Mouse (Mus musculus): ENCODE data around the gene Ndufs4.

Ndufs4 gene

GRCm38 (mm10) chr13:114388211-114388965, at the start of gene Ndufs4:
Gene Ndufs4 (minus strand): TSS chr13:114388258.
- DNase-seq: no peak

GRCm38 (mm10) chr13:114432491-114432890, 44.4 kb upstream of the Ndufs4 start:
- DNase-seq: no peak

DNA sequence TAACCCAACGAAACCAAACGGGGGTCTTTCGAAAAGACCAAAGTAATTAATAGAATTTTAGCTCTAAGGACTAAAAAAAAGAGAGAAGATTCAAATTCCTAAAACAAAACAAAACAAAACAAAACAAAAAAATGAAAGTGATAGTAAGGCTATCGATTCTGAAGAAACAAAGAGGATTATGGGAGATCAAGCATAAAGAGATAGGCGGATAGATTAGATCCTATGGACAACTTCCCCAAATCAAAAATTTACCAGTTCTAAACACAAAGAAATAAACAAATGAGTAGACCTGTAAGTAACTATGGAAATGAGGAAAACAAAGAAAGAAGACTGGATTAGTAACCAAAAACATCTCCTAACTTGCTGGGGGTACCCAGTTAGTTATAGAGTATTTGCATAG, 37.2 kb upstream of the Ndufs4 start:
- no peak for DNase-seq

DNA sequence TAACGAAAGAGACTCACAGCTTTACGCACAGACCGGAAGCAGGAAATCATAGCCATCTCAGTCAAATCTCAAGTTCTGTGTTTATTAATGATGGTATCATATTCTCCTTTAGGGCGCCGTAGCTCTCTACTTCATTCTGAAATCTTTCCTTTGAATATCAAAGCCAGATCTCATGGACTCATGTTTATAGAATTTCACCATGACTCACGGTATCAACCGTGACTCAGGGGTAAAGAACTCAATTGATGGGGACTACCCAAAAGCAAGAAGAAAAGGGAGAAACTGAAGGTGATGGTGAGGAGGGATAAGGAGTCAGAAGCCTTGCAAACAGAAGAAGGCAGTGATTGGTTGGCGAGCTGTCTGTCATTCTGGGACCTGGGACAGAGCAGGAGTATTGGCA, 32.2 kb upstream of the Ndufs4 start:
- DNase-seq: no peak

DNA sequence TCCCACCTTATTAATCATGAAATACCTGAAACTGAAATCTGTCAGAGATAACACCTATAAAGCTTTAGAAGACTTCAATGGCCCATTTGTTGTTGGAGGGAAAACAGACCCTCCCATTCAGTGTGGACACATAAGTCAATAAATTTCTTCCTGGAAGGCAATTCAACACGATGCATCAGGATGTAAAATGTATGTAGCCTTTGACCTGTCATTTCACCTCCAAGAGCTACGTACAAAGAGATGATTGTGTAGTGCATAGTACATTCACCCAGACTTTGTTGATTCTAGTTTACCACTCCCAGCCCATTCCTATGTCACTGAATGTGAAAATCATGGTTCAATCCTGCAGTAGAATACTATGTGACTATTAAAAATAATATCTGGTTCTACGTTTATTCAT, 31.3 kb upstream of the Ndufs4 start:
- no peak for DNase-seq

- no peak for DNase-seq
These were observed 24.3 kb upstream of the Ndufs4 start for GRCm38 (mm10) chr13:114412326-114412725.

- DNase-seq: no peak
These were observed 18.8 kb upstream of the Ndufs4 start for GRCm38 (mm10) chr13:114406866-114407265.

GRCm38 (mm10) chr13:114406424-114406823, 18.4 kb upstream of the Ndufs4 start:
- no peak for DNase-seq

- DNase-seq: no peak
These were observed 17.1 kb upstream of the Ndufs4 start for GRCm38 (mm10) chr13:114405100-114405715.

DNA sequence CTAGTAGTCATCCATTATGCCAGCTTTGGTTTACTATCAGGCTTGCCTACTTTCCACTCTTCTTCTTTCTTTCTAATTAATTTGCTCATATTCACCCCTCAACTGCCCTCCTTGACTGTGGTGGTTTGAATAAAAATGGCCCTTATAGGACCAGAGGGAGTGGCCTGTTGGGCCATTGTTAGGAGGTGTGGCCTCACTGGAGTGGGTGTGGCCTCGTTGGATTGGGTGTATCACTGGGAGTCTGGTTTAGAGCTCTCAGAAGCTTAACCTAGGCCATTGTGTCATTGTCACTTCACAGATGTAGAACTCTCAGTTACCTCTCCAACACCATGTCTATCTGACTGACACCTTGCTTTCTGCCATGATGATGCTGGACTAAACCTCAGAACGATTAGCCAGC, 10.8 kb upstream of the Ndufs4 start:
- DNase-seq: no peak

DNA sequence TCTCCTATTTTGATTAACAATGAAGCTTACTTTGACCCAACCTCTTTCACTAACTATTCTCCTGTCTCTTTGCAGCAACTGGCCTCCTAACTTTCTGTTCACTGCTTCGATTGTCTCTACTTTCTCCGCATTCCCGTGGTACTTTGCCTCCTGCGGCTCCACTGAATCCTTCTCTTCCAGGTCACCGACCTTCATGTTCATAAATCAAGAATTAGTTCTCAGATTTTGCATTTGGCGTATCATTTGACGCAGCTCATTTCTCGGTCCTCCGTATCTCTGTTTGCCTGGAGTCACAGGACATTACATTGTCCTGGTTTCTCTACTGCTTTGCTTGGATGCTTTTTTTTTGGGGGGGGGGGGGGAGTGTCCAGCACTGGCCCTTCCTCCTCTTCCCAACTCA, 9.2 kb upstream of the Ndufs4 start:
- no peak for DNase-seq

GRCm38 (mm10) chr13:114396863-114397262, 8.8 kb upstream of the Ndufs4 start:
- DNase-seq: no peak

GRCm38 (mm10) chr13:114394784-114395183, 6.7 kb upstream of the Ndufs4 start:
- DNase-seq: no peak

DNA sequence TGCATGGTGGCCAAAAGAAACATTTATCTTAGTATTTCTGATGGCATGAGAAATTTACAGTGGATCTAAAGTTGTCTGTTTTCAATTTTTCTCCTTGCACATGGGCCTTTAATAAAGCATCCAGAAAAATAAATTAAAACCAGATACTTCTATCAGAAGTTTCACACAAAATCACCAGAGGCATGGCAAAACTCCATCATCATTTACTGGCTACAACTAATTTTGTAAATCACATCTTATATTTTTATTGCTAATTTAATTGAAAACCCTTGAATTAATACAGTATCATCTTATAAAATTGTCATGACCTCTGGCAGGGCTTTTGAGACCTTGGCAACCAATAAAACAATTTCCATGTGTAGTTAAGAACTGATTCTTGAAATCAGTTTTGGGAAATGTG, 4.4 kb upstream of the Ndufs4 start:
- DNase-seq: no peak

- DNase-seq: peak; percentile 93 to 98
These were observed 412 bp downstream of the Ndufs4 start for GRCm38 (mm10) chr13:114387521-114388171.

DNA sequence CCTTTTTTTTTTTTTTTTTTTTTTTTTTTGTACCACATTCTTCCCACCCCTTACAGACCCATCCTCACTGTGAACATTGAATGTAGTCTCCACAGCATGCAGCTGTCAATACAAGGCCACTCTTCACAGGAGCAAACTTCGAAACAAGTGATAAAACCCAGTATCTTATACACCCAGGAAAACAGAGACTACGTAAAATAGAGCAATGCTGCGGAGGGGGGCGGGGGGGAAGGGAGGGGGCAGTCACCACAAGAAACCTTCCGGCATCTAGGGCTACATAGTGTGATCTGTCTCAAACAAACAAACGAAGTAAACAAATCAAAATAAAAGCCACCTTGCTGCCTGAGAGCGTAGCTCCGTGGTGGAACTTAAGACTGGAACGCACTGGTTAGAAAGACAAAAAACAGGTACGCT, 977 bp downstream of the Ndufs4 start:
- no peak for DNase-seq

DNA sequence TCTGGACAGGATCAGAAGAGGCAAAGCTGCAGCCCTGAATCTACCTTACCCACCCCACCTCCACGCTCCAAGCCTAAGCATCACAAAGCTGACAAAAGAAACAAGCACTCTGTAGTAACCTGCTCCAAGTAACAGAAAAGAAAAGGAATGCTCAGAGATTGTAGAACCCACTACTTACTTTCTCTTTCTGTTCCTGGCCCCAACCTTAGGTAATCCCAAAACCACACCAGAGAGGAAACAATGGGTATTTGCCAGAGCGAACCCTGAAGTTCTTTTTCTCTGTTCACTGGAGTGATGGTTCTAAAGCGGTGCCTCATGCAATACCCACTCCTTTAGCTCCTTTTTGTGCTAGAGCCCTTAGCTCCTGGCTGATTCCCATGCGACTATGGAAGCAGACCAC, 11.5 kb downstream of the Ndufs4 start:
- no peak for DNase-seq

DNA sequence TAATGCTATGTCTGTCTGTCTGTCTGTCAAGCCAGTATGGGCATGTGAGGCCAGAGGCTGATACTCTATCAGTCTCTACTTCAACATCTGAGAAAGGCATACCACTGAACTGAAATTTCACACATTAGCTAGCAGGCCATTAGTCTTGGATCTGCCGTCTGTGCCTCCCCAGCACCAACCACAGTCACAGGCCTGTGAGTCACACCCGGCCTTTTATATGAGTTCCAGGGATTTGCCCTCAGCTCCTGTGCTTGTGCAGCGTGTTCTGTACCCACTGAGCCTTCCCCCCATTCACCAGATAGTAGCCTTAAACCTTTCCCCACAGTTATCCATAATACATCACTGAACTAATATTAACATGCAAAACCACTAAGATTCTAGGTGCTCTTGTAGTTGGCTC, 26.0 kb downstream of the Ndufs4 start:
- no peak for DNase-seq

DNA sequence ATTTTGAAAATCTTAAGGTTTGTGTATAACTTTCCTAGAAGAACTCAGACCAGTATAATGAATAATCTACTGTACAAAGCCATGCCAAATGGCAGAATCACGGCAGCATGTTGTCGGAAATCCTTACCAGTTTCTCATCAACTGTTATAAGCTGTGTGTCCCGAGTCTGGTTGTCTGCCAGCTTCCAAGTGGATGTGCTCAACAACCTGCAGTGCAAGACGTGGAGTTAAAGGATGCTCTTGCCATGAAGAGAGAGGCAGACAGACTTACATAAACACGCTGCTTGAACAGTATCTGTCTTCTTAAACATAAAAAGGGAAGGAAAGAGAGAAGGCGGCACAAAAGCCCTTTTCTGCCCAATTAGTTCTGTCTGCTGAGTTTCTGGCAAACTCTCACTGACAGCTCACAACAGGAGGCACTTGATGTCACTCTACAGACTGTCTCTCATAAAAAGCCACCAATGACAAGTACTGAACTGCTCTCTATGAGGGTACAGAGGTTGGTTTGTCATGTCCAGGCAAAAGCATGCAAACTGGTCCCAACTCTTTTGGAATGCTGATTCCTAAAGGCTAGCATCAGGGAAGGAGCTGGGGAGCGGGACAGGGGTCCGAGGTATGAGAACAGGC, 36.6 kb downstream of the Ndufs4 start:
- no peak for DNase-seq

DNA sequence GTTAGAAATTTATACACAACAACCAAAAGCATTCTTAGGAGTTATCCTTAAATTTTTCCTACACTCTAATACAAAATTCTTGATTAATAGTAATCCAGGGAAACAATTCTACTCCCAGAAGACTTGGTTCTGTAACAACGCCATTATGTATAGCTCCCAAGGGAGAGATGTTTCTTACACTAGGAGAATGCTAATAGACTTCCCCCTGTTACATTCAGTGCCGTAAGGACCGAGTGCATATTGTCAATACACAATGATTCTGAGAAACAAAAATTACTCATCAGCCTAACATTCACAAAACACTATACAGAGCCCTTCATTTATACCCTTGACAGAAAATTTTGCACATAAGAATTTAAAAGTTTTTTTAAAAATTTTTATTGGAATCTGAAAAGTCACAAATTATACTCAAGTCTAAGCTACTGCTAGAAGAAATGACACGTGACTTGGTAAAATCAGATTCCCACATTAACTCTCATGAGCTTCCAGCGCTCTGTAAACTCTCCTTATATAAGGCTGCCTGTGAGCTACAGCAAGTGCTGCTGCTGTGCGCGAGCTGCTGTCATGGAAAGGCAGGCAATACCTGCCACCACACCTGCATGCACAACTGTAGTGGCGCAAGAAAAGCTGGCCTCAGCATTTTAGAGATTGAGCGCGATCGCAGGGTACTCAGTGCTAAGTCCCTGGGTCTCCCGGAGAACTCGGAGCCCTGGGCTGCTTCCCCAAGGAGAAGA, 42.9 kb downstream of the Ndufs4 start:
- DNase-seq: no peak

GRCm38 (mm10) chr13:114344220-114344973, 43.7 kb downstream of the Ndufs4 start:
- DNase-seq: no peak

- DNase-seq: no peak
These were observed 45.1 kb downstream of the Ndufs4 start for GRCm38 (mm10) chr13:114343001-114343400.

All from kidney, postnatal 36 days (tissue).